Mouse (Mus musculus): ENCODE measurements at regions not wholly inside any gene's neighbourhood (a gene's known extent, or its start where the extent isn't known, plus 50 kb on each side); places are given as distances from the start of the nearest gene placed in this dataset.

GRCm38 (mm10) chr12:26244701-26245100, 170.4 kb downstream of the Rnf144a start:
- Histone ChIP-seq H3K27me3 (ENCODE audit: control insufficient read depth, insufficient read depth, low read depth, low read length) (no peaks in the 10 kb centered on the region), H3K4me1 (ENCODE audit: control insufficient read depth, low read depth, low read length) (no peaks in the 10 kb centered on the region), H3K9ac (ENCODE audit: low read depth, low read length) (no peak overlapping the region), H3K4me3 (ENCODE audit: low read depth, low read length) (no peak overlapping the region), H3K36me3 (ENCODE audit: control insufficient read depth, insufficient read depth) (no peaks in the 10 kb centered on the region), H3K9me3 (replicated peaks; ENCODE audit: control insufficient read depth, low read length) (no peaks in the 10 kb centered on the region), H3K4me2 (ENCODE audit: low read depth, low read length) (no peak overlapping the region), H3K27ac (ENCODE audit: low read length) (no peak overlapping the region)
- no peak for ATAC-seq (ENCODE audit: low read depth)
- 81% methylated on average over 6 of the region's 6 CpGs for WGBS (ENCODE audit: insufficient replicate concordance)

GRCm38 (mm10) chr12:26227557-26228020, 187.5 kb downstream of the Rnf144a start:
- H3K36me3 ChIP-seq (ENCODE audit: control insufficient read depth, insufficient read depth), result no peaks in the 10 kb centered on the region
- H3K27ac ChIP-seq (ENCODE audit: low read length), result no peak overlapping the region
- no peak for ATAC-seq (ENCODE audit: low read depth)
- no peaks in the 10 kb centered on the region for H3K27me3 ChIP-seq (ENCODE audit: control insufficient read depth, insufficient read depth, low read depth, low read length)
- H3K4me2 ChIP-seq (ENCODE audit: low read depth, low read length), result no peak overlapping the region
- no peaks in the 10 kb centered on the region for H3K9me3 ChIP-seq (replicated peaks; ENCODE audit: control insufficient read depth, low read length)
- H3K4me3 ChIP-seq (ENCODE audit: low read depth, low read length), result no peak overlapping the region
- H3K4me1 ChIP-seq (ENCODE audit: control insufficient read depth, low read depth, low read length), result no peaks in the 10 kb centered on the region
- H3K9ac ChIP-seq (ENCODE audit: low read depth, low read length), result no peak overlapping the region
- WGBS (ENCODE audit: insufficient replicate concordance), result 71% methylated on average over 15 of the region's 15 CpGs

GRCm38 (mm10) chr12:26226363-26226762, 188.7 kb downstream of the Rnf144a start:
- Histone ChIP-seq H3K9ac (ENCODE audit: low read depth, low read length) (no peak overlapping the region), H3K27ac (ENCODE audit: low read length) (no peak overlapping the region), H3K27me3 (ENCODE audit: control insufficient read depth, insufficient read depth, low read depth, low read length) (no peaks in the 10 kb centered on the region), H3K4me3 (ENCODE audit: low read depth, low read length) (no peak overlapping the region), H3K4me2 (ENCODE audit: low read depth, low read length) (no peak overlapping the region), H3K36me3 (ENCODE audit: control insufficient read depth, insufficient read depth) (no peaks in the 10 kb centered on the region), H3K9me3 (replicated peaks; ENCODE audit: control insufficient read depth, low read length) (no peaks in the 10 kb centered on the region), H3K4me1 (ENCODE audit: control insufficient read depth, low read depth, low read length) (no peaks in the 10 kb centered on the region)
- 7% methylated on average over 2 of the region's 2 CpGs for WGBS (ENCODE audit: insufficient replicate concordance)
- no peak for ATAC-seq (ENCODE audit: low read depth)

DNA sequence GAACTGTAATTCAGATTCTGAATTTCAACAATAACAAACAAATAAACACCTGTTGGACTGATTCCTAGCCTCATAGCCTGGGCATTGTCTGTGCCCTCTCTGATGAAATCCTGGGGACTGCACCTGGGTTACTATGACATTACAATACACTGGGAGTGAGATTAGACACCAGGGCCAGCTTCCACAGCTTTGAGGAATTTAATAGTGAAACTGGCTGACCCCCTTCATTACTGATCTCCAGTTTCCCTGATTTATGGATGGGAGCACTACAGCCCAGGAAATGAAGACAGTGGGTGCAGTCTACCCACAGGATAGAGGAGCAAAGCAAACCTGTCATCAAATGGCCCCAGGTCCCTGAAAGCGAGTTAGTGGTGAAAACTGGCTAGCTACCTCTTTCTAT, 202.6 kb downstream of the Rnf144a start:
- H3K27me3 ChIP-seq (ENCODE audit: control insufficient read depth, insufficient read depth, low read depth, low read length), result no peaks in the 10 kb centered on the region
- no peaks in the 10 kb centered on the region for H3K36me3 ChIP-seq (ENCODE audit: control insufficient read depth, insufficient read depth)
- H3K9me3 ChIP-seq (replicated peaks; ENCODE audit: control insufficient read depth, low read length), result no peaks in the 10 kb centered on the region
- no peaks in the 10 kb centered on the region for H3K4me1 ChIP-seq (ENCODE audit: control insufficient read depth, low read depth, low read length)
- WGBS (ENCODE audit: insufficient replicate concordance), result 21% methylated on average over 1 of the region's 1 CpGs
- no peak for ATAC-seq (ENCODE audit: low read depth)
- no peak overlapping the region for H3K9ac ChIP-seq (ENCODE audit: low read depth, low read length)
- no peak overlapping the region for H3K27ac ChIP-seq (ENCODE audit: low read length)
- H3K4me2 ChIP-seq (ENCODE audit: low read depth, low read length), result no peak overlapping the region
- no peak overlapping the region for H3K4me3 ChIP-seq (ENCODE audit: low read depth, low read length)

DNA sequence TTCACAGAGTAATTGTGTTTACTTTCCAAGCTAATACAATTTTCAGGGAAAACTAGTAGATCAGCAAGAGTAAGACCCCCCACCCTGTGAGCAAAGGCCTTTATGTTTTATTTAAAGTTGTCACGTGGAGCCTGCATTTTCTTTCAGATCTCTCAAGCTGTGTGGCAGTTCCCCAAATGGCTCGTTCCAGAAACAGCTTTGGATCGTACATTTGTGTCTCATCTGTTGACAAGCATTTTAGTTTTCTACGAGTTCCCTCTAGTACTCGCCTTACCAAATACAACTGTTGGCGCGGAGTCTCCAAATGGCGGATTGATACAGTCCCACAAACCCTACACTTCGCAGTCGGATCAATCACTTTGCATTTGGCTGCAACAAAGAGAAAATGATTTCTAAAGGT, 203.6 kb downstream of the Rnf144a start:
- Histone ChIP-seq H3K4me2 (ENCODE audit: low read depth, low read length) (no peak overlapping the region), H3K27ac (ENCODE audit: low read length) (no peak overlapping the region), H3K9me3 (replicated peaks; ENCODE audit: control insufficient read depth, low read length) (no peaks in the 10 kb centered on the region), H3K9ac (ENCODE audit: low read depth, low read length) (no peak overlapping the region), H3K36me3 (ENCODE audit: control insufficient read depth, insufficient read depth) (no peaks in the 10 kb centered on the region), H3K27me3 (ENCODE audit: control insufficient read depth, insufficient read depth, low read depth, low read length) (no peaks in the 10 kb centered on the region), H3K4me1 (ENCODE audit: control insufficient read depth, low read depth, low read length) (no peaks in the 10 kb centered on the region), H3K4me3 (ENCODE audit: low read depth, low read length) (no peak overlapping the region)
- 64% methylated on average over 10 of the region's 10 CpGs for WGBS (ENCODE audit: insufficient replicate concordance)
- ATAC-seq (ENCODE audit: low read depth), result no peak

DNA sequence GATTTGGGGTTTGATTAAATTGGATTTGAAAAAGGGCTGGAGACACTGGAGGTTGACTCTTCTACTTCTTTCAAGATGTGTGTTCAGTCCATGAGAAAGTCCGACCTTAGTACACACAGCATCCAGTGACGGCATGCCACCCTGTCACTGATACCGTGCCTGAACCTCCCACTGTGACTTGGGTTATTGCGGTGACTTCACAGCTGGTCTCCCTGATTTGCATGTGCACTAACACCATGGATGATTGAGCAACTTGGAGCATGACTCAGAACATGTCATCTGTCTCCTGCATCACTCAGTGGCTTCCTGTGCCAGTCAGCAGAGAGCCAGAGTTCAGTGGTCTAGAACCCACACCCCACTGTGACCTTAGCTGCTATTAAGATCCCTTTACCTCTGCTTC, 208.3 kb downstream of the Rnf144a start:
- H3K27me3 ChIP-seq (ENCODE audit: control insufficient read depth, insufficient read depth, low read depth, low read length), result no peaks in the 10 kb centered on the region
- 59% methylated on average over 4 of the region's 4 CpGs for WGBS (ENCODE audit: insufficient replicate concordance)
- no peak for ATAC-seq (ENCODE audit: low read depth)
- no peaks in the 10 kb centered on the region for H3K9me3 ChIP-seq (replicated peaks; ENCODE audit: control insufficient read depth, low read length)
- no peaks in the 10 kb centered on the region for H3K4me1 ChIP-seq (ENCODE audit: control insufficient read depth, low read depth, low read length)
- no peaks in the 10 kb centered on the region for H3K36me3 ChIP-seq (ENCODE audit: control insufficient read depth, insufficient read depth)
- no peak overlapping the region for H3K4me3 ChIP-seq (ENCODE audit: low read depth, low read length)
- no peak overlapping the region for H3K27ac ChIP-seq (ENCODE audit: low read length)
- H3K9ac ChIP-seq (ENCODE audit: low read depth, low read length), result no peak overlapping the region
- H3K4me2 ChIP-seq (ENCODE audit: low read depth, low read length), result no peak overlapping the region

GRCm38 (mm10) chr12:26206036-26206435, 209.0 kb downstream of the Rnf144a start:
- H3K27me3 ChIP-seq (ENCODE audit: control insufficient read depth, insufficient read depth, low read depth, low read length), result no peaks in the 10 kb centered on the region
- no peak overlapping the region for H3K9ac ChIP-seq (ENCODE audit: low read depth, low read length)
- H3K36me3 ChIP-seq (ENCODE audit: control insufficient read depth, insufficient read depth), result no peaks in the 10 kb centered on the region
- no peaks in the 10 kb centered on the region for H3K9me3 ChIP-seq (replicated peaks; ENCODE audit: control insufficient read depth, low read length)
- no peak overlapping the region for H3K4me3 ChIP-seq (ENCODE audit: low read depth, low read length)
- WGBS (ENCODE audit: insufficient replicate concordance), result 66% methylated on average over 8 of the region's 8 CpGs
- no peak overlapping the region for H3K4me2 ChIP-seq (ENCODE audit: low read depth, low read length)
- no peaks in the 10 kb centered on the region for H3K4me1 ChIP-seq (ENCODE audit: control insufficient read depth, low read depth, low read length)
- no peak overlapping the region for H3K27ac ChIP-seq (ENCODE audit: low read length)
- ATAC-seq (ENCODE audit: low read depth), result no peak

DNA sequence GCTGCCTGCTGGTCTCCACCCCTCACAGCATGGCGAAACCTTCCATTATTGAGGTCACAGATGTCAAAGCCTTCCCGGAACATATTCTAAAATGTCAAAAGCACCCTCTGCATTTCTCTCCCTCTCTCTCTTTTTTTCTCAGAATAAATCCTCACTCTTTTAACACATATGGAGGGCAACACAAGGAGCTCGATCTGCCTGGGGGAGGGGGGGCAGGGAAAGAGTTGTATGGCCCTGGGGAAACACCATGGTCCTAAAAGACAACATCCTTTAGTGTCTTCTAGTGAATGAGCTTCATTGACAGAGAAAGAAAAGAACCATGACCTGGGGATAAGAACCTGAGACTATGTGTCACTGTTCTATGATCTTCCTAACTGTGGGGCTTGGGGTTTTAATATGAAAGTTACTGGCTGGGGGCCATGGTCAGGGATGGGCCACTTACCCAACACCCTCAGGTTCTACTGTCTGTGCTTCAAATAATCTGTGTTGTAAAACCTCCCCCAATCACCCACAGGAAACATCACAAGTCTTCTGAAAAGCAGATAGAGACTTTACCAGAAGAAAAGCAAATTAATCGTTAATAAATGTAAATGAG, 223.0 kb downstream of the Rnf144a start:
- Histone ChIP-seq H3K27me3 (ENCODE audit: control insufficient read depth, insufficient read depth, low read depth, low read length) (no peaks in the 10 kb centered on the region), H3K4me2 (ENCODE audit: low read depth, low read length) (no peak overlapping the region), H3K9me3 (replicated peaks; ENCODE audit: control insufficient read depth, low read length) (no peaks in the 10 kb centered on the region), H3K4me1 (ENCODE audit: control insufficient read depth, low read depth, low read length) (no peaks in the 10 kb centered on the region), H3K9ac (ENCODE audit: low read depth, low read length) (no peak overlapping the region), H3K27ac (ENCODE audit: low read length) (no peak overlapping the region), H3K4me3 (ENCODE audit: low read depth, low read length) (no peak overlapping the region), H3K36me3 (ENCODE audit: control insufficient read depth, insufficient read depth) (no peaks in the 10 kb centered on the region)
- 57% methylated on average over 4 of the region's 4 CpGs for WGBS (ENCODE audit: insufficient replicate concordance)
- ATAC-seq (ENCODE audit: low read depth), result no peak

DNA sequence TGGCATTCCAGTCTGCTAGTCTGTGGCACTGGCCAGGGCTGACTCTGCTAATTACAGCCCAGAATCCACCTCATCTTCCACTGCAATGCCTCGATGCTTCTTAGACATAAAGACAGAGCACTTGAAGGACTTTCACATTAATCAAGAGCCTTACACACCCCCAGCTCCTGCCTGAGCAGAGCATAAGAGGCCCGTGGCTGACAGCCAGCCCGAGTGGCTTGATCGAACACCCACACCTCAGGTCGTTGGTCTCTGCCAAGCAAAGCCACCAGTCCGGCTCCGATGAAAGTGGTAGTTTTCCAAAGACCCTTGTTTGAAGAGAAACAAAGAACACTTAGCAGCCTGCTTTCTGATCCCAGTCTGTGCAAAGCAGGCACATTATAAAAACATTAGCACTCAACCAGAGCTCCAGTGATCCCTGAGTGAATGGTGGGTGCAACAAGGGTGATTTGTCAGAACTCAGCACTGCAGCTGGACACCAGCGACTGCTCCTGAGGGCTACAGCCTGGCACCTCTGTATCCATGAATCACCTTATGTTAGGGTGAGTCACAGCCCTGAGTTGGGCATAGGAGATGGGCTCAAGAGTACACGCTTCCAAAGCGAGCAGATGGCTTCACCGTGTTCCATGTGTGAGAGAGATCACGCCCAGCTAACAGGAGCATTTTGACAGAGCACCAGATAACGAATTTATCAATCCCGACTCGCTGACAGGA, 223.6 kb downstream of the Rnf144a start:
- H3K9me3 ChIP-seq (replicated peaks; ENCODE audit: control insufficient read depth, low read length), result no peaks in the 10 kb centered on the region
- H3K4me2 ChIP-seq (ENCODE audit: low read depth, low read length), result no peak overlapping the region
- no peak overlapping the region for H3K9ac ChIP-seq (ENCODE audit: low read depth, low read length)
- no peaks in the 10 kb centered on the region for H3K4me1 ChIP-seq (ENCODE audit: control insufficient read depth, low read depth, low read length)
- WGBS (ENCODE audit: insufficient replicate concordance), result 62% methylated on average over 15 of the region's 15 CpGs
- H3K4me3 ChIP-seq (ENCODE audit: low read depth, low read length), result no peak overlapping the region
- H3K27ac ChIP-seq (ENCODE audit: low read length), result no peak overlapping the region
- H3K27me3 ChIP-seq (ENCODE audit: control insufficient read depth, insufficient read depth, low read depth, low read length), result no peaks in the 10 kb centered on the region
- no peak for ATAC-seq (ENCODE audit: low read depth)
- H3K36me3 ChIP-seq (ENCODE audit: control insufficient read depth, insufficient read depth), result no peaks in the 10 kb centered on the region
